Mouse (Mus musculus) Patski (cell line): ENCODE measurements around the gene Ccdc51. TPM values are rescaled to one million over a fixed set of nuclear protein-coding genes. Genes with fewer than 3 reads are reported as not detected.
"Not testable (repeated sequence)": the region's sequence is repeated elsewhere in the genome, so short reads cannot be mapped to it uniquely, and the experiment has no call there.

Experiments used
- ATAC-seq: fragments of 100-300 bp; one replicate; pipeline ENCODE4 v1.8.0; 2021
- CTCF ChIA-PET: fragments of 350-600 bp; sonication (Branson Sonifier 250); formaldehyde crosslinking; loops from one replicate; lab custom pipeline; 2022; ENCODE audit warnings: inconsistent platforms; lab: Charles Lee
- POLR2A ChIA-PET: fragments of 350-600 bp; sonication (Branson Sonifier 250); formaldehyde crosslinking; loops from one replicate; lab custom pipeline; 2022; ENCODE audit warnings: antibody characterized with exemption, inconsistent platforms; lab: Charles Lee
- DNase-seq: peaks from one replicate; pipeline ENCODE4 v3.0.0-alpha.2; 2011; ENCODE audit warnings: low read depth, low spot score
- H3K27me3 ChIP-seq: fragments of 371-371 bp; one replicate; pipeline ENCODE4 v1.5.1; 2021
- CTCF ChIP-seq: fragments of 100-300 bp; IDR thresholded peaks from one replicate; pipeline ENCODE4 v1.5.1; 2021
- in situ Hi-C: fragments of 300-500 bp; cut with MboI; formaldehyde crosslinking; loops from 3 replicates; pipeline ENCODE4 v1.11.1; 2018; ENCODE audit warnings: low pct_unique_long_range_greater_than_20kb, mixed read lengths
- polyA plus RNA-seq: library from polyadenylated mRNA; unstranded; gene quantifications from one replicate; pipeline ENCODE4 v1.2.3, GENCODE M21; 2021

Gene Ccdc51
- polyA plus RNA-seq, 1 experiment from 2014 or later, result 8.4 TPM

GRCm38 (mm10) chr9:109120956-109121355 lies 38.7 kb downstream of the Ccdc51 start:
- no peak for DNase-seq
- ChIA-PET CTCF (interaction anchor here (1.5 to 7.8 kb wide), 2 partner anchors 32 to 75 kb away, joined by 4 to 77 read pairs; no protein-coding TSS in a partner anchor), POLR2A (no interaction called here)
- ATAC-seq, result no peak
- no peak for TF ChIP-seq CTCF
- in situ Hi-C loops, result loop anchor here (5.0 kb wide), 1 partner anchor 34 kb away; no protein-coding TSS in a partner anchor
- H3K27me3 ChIP-seq, result peaks cover 30% of the 10 kb centered on the region

GRCm38 (mm10) chr9:109122553-109123085 lies 40.3 kb downstream of the Ccdc51 start:
- no peak for ATAC-seq

GRCm38 (mm10) chr9:109123266-109123665 lies 41.0 kb downstream of the Ccdc51 start:
- H3K27me3 ChIP-seq, result peaks cover 17% of the 10 kb centered on the region
- POLR2A ChIA-PET, result no interaction called here
- in situ Hi-C loops, result loop anchor here (5.0 kb wide), 1 partner anchor 36 kb away; no protein-coding TSS in a partner anchor
- DNase-seq (no peak), ATAC-seq (no peak)
- CTCF ChIA-PET, result interaction anchor here (0.8 to 7.8 kb wide), 10 partner anchors 9 to 109 kb away, joined by 3 to 77 read pairs (median 3); partner anchors contain the start of genes Ccdc51 and Tma7
- TF ChIP-seq CTCF, result no peak

More at GRCm38 (mm10) chr9:109122553-109123085, 40.3 kb downstream of the Ccdc51 start:
- TF ChIP-seq CTCF, result no peak
- POLR2A ChIA-PET, result interaction anchor here (0.6 kb wide), 1 partner anchor 36 kb away, joined by 4 read pairs; no protein-coding TSS in a partner anchor
- CTCF ChIA-PET, result interaction anchor here (0.8 to 7.8 kb wide), 11 partner anchors 9 to 108 kb away, joined by 3 to 77 read pairs (median 3); partner anchors contain the start of genes Ccdc51 and Tma7
- peaks cover 22% of the 10 kb centered on the region for H3K27me3 ChIP-seq
- in situ Hi-C loops, result loop anchor here (5.0 kb wide), 1 partner anchor 35 kb away; no protein-coding TSS in a partner anchor
- DNase-seq, result no peak

GRCm38 (mm10) chr9:109124164-109124563 lies 41.9 kb downstream of the Ccdc51 start:
- POLR2A ChIA-PET, result interaction anchor here (0.6 to 0.7 kb wide), 2 partner anchors 10 to 475 kb away, joined by 3 read pairs; no protein-coding TSS in a partner anchor
- CTCF ChIA-PET, result interaction anchor here (0.8 to 7.8 kb wide), 2 partner anchors 11 to 35 kb away, joined by 3 to 77 read pairs; no protein-coding TSS in a partner anchor
- no peak for DNase-seq
- in situ Hi-C loops, result loop anchor here (5.0 kb wide), 1 partner anchor 37 kb away; no protein-coding TSS in a partner anchor
- no peak for ATAC-seq
- TF ChIP-seq CTCF, result no peak
- H3K27me3 ChIP-seq, result peaks cover 14% of the 10 kb centered on the region

- in situ Hi-C loops, result loop anchor here (5.0 kb wide), 1 partner anchor 113 kb away; no protein-coding TSS in a partner anchor
- no peak for TF ChIP-seq CTCF
Observed at GRCm38 (mm10) chr9:109125043-109125442, 42.8 kb downstream of the Ccdc51 start.

GRCm38 (mm10) chr9:109125481-109125880 lies 43.2 kb downstream of the Ccdc51 start:
- peaks cover 14% of the 10 kb centered on the region for H3K27me3 ChIP-seq
- no peak for DNase-seq
- TF ChIP-seq CTCF, result no peak
- in situ Hi-C loops, result loop anchor here (5.0 kb wide), 1 partner anchor 113 kb away; no protein-coding TSS in a partner anchor
- ChIA-PET CTCF (interaction anchor here (7.8 kb wide), 1 partner anchor 36 kb away, joined by 77 read pairs; no protein-coding TSS in a partner anchor), POLR2A (interaction anchor here (1.1 kb wide), 1 partner anchor 20 kb away, joined by 3 read pairs; no protein-coding TSS in a partner anchor)
- no peak for ATAC-seq

More at GRCm38 (mm10) chr9:109125043-109125442, 42.8 kb downstream of the Ccdc51 start:
- ATAC-seq (no peak), DNase-seq (no peak)
- peaks cover 14% of the 10 kb centered on the region for H3K27me3 ChIP-seq
- CTCF ChIA-PET, result interaction anchor here (7.8 kb wide), 1 partner anchor 36 kb away, joined by 77 read pairs; no protein-coding TSS in a partner anchor
- POLR2A ChIA-PET, result interaction anchor here (0.7 to 1.1 kb wide), 2 partner anchors 10 to 20 kb away, joined by 3 read pairs; no protein-coding TSS in a partner anchor

GRCm38 (mm10) chr9:109127076-109127475 lies 44.8 kb downstream of the Ccdc51 start:
- ChIA-PET POLR2A (no interaction called here), CTCF (no interaction called here)
- no peak for TF ChIP-seq CTCF
- in situ Hi-C loops, result loop anchor here (5.0 kb wide), 1 partner anchor 115 kb away; no protein-coding TSS in a partner anchor
- H3K27me3 ChIP-seq, result peaks cover 14% of the 10 kb centered on the region
- DNase-seq (no peak), ATAC-seq (no peak)

- ChIA-PET CTCF (no interaction called here), POLR2A (no interaction called here)
- H3K27me3 ChIP-seq, result peaks cover 19% of the 10 kb centered on the region
- peak; percentile 51 for TF ChIP-seq CTCF
- ATAC-seq, result no peak
- in situ Hi-C loops, result loop anchor here (5.0 kb wide), 1 partner anchor 116 kb away; no protein-coding TSS in a partner anchor
- DNase-seq, result no peak
Observed at GRCm38 (mm10) chr9:109128211-109128610, 45.9 kb downstream of the Ccdc51 start.

- peaks cover 14% of the 10 kb centered on the region for H3K27me3 ChIP-seq
- DNase-seq (peak; percentile 12), ATAC-seq (no peak)
- ChIA-PET CTCF (no interaction called here), POLR2A (no interaction called here)
- TF ChIP-seq CTCF, result no peak
- in situ Hi-C loops, result no loop called here
Observed at GRCm38 (mm10) chr9:109130076-109130475, 47.8 kb downstream of the Ccdc51 start.

GRCm38 (mm10) chr9:109140414-109140813 lies 58.1 kb downstream of the Ccdc51 start:
- POLR2A ChIA-PET, CTCF ChIA-PET, DNase-seq, ATAC-seq, in situ Hi-C loops: not testable (repeated sequence)
- peaks cover 23% of the 10 kb centered on the region for H3K27me3 ChIP-seq

Other genes with a start within 250 kb of the Ccdc51 start
- gene Slc26a6, start 229.2 kb upstream of the Ccdc51 start, polyA plus RNA-seq, result 7.8 TPM
- gene Tmem89, start 167.9 kb upstream of the Ccdc51 start, polyA plus RNA-seq, result not detected
- gene Uqcrc1, start 145.9 kb upstream of the Ccdc51 start, polyA plus RNA-seq, result 440 TPM
- 9.1 TPM for gene Col7a1, start 128.9 kb upstream of the Ccdc51 start, polyA plus RNA-seq
- gene Ucn2, start 96.5 kb upstream of the Ccdc51 start, polyA plus RNA-seq, result 0.18 TPM
- 7.2 TPM for gene Pfkfb4, start 90.7 kb upstream of the Ccdc51 start, polyA plus RNA-seq
- 86.9 TPM for gene Shisa5, start 43.9 kb upstream of the Ccdc51 start, polyA plus RNA-seq
- gene Trex1, start 22.8 kb upstream of the Ccdc51 start, polyA plus RNA-seq, result 18.1 TPM
- gene Atrip, start 8.4 kb upstream of the Ccdc51 start, polyA plus RNA-seq, result 10.3 TPM
- gene Tma7, start 94 bp downstream of the Ccdc51 start, polyA plus RNA-seq, result 188 TPM
- 0.40 TPM for gene Plxnb1, start 12.9 kb downstream of the Ccdc51 start, polyA plus RNA-seq
- gene Fbxw21, start 79.5 kb downstream of the Ccdc51 start, polyA plus RNA-seq, result not detected
- gene Fbxw13, start 113.5 kb downstream of the Ccdc51 start, polyA plus RNA-seq, result not detected
- not detected for gene Fbxw20, start 152.3 kb downstream of the Ccdc51 start, polyA plus RNA-seq
- not detected for gene Fbxw14, start 205.2 kb downstream of the Ccdc51 start, polyA plus RNA-seq